Mouse (Mus musculus): ENCODE results near the gene Serf2. TPM values are rescaled to one million over a fixed set of nuclear protein-coding genes. Genes with fewer than 3 reads are reported as not detected.
"Not testable (repeated sequence)": the region's sequence is repeated elsewhere in the genome, so short reads cannot be mapped to it uniquely, and the experiment has no call there.

Serf2 gene
- total RNA-seq, 2 experiments from 2014 or later, result 188 to 195 TPM

DNA sequence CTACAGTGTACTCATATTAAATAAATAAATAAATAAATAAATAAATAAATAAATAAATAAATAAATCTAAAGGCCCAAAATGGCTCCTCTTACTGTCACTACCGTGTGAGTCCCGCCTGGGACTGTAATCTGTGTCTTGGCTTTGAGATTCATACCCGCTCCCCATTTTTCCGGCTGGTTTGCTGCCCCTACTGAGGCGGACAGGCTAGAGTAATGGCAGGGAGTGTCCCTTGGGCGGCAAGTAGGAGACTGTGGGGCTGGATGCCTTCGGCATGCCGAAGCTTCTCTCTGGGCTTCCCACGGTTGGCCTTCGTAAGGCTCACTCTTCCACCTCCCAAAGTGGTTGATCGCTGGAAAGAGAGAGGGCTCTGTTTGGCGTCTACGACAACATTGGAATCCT lies 31.9 kb downstream of the Serf2 start:
- intact Hi-C loops (cut with DNase I); DNase-seq (ENCODE audit: low spot score in 2 of 2): not testable (repeated sequence)

DNA sequence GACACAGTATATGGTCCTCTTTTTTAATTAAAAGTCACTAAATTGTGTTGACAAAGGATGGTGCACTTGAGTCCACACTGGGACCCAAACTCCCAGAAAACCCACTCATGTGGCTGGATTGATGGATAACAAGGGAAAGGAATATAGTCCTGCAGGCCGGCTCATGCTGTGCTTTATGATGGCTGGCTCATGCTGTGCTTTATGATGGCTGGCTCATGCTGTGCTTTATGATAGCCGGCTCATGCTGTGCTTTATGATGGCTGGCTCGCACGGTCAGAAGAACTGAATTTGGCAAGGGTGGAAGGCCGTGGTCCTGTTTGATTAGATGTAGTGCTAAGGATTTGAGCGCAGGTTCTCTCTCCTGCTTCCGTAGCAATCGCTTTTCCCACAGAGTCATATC lies 34.6 kb downstream of the Serf2 start:
- DNase-seq (ENCODE audit: low spot score in 2 of 2), result no peak
- intact Hi-C loops (cut with DNase I), result no loop called here

DNA sequence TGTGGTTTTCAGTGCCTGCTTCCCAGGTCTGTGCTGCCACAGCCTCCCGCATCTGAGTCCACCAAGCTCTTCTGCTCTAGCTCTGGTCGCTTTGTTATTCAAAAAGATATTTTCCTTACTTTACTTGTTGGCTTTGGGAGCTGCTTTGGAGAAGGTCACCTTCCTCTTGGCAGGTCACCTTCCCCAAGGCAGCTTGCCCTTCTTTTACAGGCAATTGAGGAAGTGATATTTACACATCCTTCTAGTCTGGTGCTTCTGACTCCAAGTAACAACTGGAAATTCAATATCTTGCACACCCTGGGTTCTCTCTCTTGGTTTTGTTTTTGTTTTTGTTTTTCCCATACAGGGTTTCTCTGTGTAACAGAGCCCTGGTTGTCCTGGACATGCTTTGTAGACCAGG lies 35.4 kb downstream of the Serf2 start:
- intact Hi-C loops (cut with DNase I); DNase-seq (ENCODE audit: low spot score in 2 of 2): not testable (repeated sequence)

DNA sequence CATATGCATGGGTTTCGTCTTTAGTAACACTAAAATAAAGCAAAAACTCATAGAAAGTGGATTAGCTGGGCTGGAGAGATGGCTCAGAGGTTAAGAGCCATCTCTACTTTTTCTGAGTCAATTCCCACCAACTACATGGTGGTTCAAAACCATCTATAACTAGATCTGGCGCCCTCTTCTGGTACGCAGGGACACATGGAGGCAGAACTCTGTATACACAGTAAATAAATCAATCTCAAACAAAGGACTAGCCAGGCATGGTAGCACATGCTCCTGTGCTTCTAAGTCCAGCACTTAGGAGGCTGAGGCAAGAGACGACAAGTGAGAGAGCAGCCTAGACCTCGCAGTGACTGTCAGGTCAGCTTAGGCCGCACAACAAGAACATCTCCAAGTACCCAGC lies 52.6 kb downstream of the Serf2 start:
- DNase-seq (ENCODE audit: low spot score in 2 of 2); intact Hi-C loops (cut with DNase I): not testable (repeated sequence)

DNA sequence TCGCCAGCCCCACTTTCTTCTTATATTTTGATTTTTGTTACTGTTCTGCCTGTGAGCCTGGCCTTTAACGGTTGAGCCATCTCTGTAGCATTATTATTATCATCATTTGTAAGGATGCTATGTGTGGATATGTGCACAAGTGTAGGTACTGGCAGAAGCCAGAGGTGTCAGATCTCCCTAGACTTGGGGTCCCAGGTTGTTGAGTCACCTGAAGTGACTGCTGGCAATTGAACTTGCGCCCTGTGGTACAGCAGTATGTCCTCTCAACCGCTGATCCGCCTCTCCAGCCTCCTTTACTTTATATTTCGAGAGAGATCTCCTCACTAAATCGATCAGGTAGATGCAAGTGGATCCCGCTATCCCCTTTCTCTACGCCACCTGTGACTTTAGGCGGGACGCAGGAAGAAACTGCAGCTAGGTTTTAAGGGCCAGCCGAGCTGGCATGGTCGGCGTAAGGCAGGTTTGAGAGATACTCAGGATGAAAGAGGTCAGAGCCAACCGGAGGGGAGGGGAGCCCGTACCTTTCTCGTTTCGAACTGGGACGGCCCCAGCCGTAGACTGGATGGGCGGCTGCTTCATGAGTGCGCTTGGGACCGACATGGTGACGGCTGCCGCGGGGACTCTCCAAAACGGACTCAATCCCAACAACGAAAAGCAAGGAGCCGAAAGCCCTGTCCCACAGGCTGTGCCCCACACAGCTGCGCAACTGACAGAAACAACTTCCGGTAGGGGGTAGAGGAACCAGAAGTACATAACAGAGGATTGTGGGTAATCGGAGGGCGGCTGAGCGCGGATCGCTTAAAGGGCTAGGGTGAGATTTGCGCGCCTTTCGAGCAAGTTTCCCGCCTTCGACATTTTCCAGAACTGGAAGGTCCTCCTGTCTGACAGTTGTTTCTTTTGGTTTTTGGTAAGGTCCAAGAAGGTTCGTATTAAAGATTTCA lies 57.2 kb downstream of the Serf2 start, which contains the start of the genes Mfap1a and Wdr76:
Gene Mfap1a (minus strand): TSS at position 724 of the 941 bp plus-strand sequence.
Gene Wdr76 (plus strand): TSS at position 782 of the 941 bp plus-strand sequence.
- peak; percentile 83 to 93 for DNase-seq (ENCODE audit: low spot score in 2 of 2)
- intact Hi-C loops (cut with DNase I), result loop anchor here (5.0 kb wide), 1 partner anchor 34 kb away; the partner anchor contains the start of gene Mfap1b

DNA sequence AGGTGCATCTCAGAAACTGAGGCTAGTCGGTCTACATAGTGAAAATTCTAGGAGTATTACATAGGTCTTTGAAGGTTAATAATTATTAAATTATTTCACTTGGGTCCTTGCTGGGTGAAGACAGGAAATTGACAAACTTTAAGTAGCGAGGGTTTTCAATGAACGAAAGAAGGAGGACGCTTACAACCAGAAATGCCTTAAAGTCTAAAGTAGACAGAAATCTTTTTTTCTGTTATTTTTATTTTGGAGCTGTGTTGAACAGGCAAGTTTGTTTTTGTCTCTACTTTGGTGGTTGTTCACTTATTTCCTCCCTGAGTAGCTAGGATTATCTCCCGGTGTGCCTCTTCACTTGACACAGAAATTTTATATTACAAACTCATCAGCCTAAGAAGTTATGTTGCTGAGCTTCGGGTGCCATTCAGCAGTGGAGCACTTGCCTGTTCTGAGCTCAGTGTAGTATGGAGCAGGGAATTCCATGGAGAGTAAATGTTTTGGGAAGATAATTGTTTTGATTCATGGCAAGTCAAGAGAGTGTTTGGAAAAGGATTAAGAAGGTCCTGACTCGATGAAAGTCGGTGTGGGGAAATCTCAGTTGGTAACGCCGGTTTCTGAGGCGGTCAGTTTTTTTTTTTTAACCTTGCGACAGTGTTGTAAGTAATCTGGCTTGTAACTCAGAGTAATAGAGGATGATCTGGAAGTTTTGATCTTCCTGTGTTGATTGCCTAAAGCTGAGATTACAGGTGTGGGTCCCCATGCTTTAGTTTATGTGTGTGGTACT lies 58.4 kb downstream of the Serf2 start:
- intact Hi-C loops (cut with DNase I), result loop anchor here (5.0 kb wide), 1 partner anchor 35 kb away; the partner anchor contains the start of gene Mfap1b
- DNase-seq (ENCODE audit: low spot score in 2 of 2), result no peak

Small RNA genes lying within 50 kb of the gene (microRNA-seq; reads per million reads assigned to microRNA genes)
- 0 reads per million in 2 experiments for gene Gm22953

Other genes with a start within 250 kb of the Serf2 start
- gene Trp53bp1, start 177.8 kb upstream of the Serf2 start, total RNA-seq (2021), result 100 to 1,000 TPM; 131 to 158 TPM
- gene Map1a, start 159.6 kb upstream of the Serf2 start, total RNA-seq (2021), result 100 to 1,000 TPM; 524 to 622 TPM
- gene Ppip5k1, start 93.8 kb upstream of the Serf2 start, total RNA-seq (2021), result 100 to 1,000 TPM; 111 to 122 TPM
- 100 to 1,000 TPM; 371 to 391 TPM for gene Ckmt1, start 91.5 kb upstream of the Serf2 start, total RNA-seq (2021)
- gene Strc, start 62.0 kb upstream of the Serf2 start, total RNA-seq (2021), result under 1 TPM; 0.09 to 0.62 TPM
- 100 to 1,000 TPM; 207 to 216 TPM for gene Pdia3, start 35.4 kb upstream of the Serf2 start, total RNA-seq (2021)
- gene Catsper2, start 35.4 kb upstream of the Serf2 start, total RNA-seq (2021), result 1 to 10 TPM; 4.2 to 5.7 TPM
- not detected for gene Ell3, start 4.9 kb upstream of the Serf2 start, total RNA-seq (2021)
- 10 to 100 TPM; 13.9 to 16.1 TPM for gene Hypk, start 4.1 kb downstream of the Serf2 start, total RNA-seq (2021)
- gene Serinc4, start 7.6 kb downstream of the Serf2 start, total RNA-seq (2021), result under 1 TPM; 0.46 to 0.62 TPM
- gene Mfap1b, start 24.9 kb downstream of the Serf2 start, total RNA-seq (2021), result 10 to 100 TPM; 39.9 to 40.9 TPM
- gene Mfap1a, start 57.5 kb downstream of the Serf2 start, total RNA-seq (2021), result 10 to 100 TPM; 35.3 to 38.0 TPM
- gene Wdr76, start 57.5 kb downstream of the Serf2 start, total RNA-seq (2021), result 1 to 10 TPM; 4.2 to 4.4 TPM